Mouse (Mus musculus) cerebellum, adult 2 months (tissue): ENCODE data around the gene Bank1. TPM values are rescaled to one million over a fixed set of nuclear protein-coding genes. Genes with fewer than 3 reads are reported as not detected.

ENCODE experiments used
- DNase-seq, 2 experiments: peaks; one replicate each; pipeline ENCODE4 v3.0.0; 2021
- H3K27ac ChIP-seq: fragments of 200-500 bp; 2 replicates; pipeline ENCODE4 v1.5.1; 2012; ENCODE audit warnings: low read length, control low read depth, inconsistent platforms; ENCODE audit not compliant: insufficient read depth
- H3K27me3 ChIP-seq: fragments of 200-500 bp; 2 replicates; pipeline ENCODE4 v1.6.1; 2012; ENCODE audit warnings: inconsistent platforms, mild to moderate bottlenecking, low read length, moderate library complexity; ENCODE audit not compliant: control insufficient read depth, insufficient read depth
- H3K4me1 ChIP-seq: fragments of 200-500 bp; 2 replicates; pipeline ENCODE4 v1.6.1; 2011; ENCODE audit warnings: low read length; ENCODE audit not compliant: control insufficient read depth, insufficient read depth
- H3K4me3 ChIP-seq: fragments of 200-500 bp; replicated peaks from 2 replicates; pipeline ENCODE3; 2011; ENCODE audit warnings: mild to moderate bottlenecking, low read depth, low read length, control low read depth; ENCODE audit not compliant: insufficient read depth
- CTCF ChIP-seq: fragments of 200-500 bp; IDR thresholded peaks from 2 replicates; pipeline ENCODE4 v1.5.1; 2011; ENCODE audit warnings: low read depth, mild to moderate bottlenecking, control low read depth, low read length, moderate library complexity, borderline replicate concordance; ENCODE audit not compliant: insufficient read depth
- POLR2A ChIP-seq: fragments of 200-500 bp; IDR thresholded peaks from 2 replicates; pipeline ENCODE4 v1.6.1; 2011; ENCODE audit warnings: low read length, control low read depth, borderline replicate concordance; ENCODE audit not compliant: insufficient read depth
- WGBS: fragments of 180-500 bp; shearing (Covaris S2); methylation state at CpG from one replicate; pipeline ENCODE4 v1.1.7; 2018; 5-methylcytosine and 5-hydroxymethylcytosine counted together
- polyA plus RNA-seq: library from polyadenylated mRNA; depleted of rRNA; stranded (reverse); fragments of >200 nt; gene quantifications from 2 replicates; pipeline ENCODE4 v1.2.3, GENCODE M21; 2012

The Bank1 gene
- polyA plus RNA-seq, 1 experiment = 0.25 TPM

GRCm38 (mm10) chr3:136050635-136051034 is 275.2 kb downstream of the Bank1 start:
- no peak for DNase-seq
- no peaks in the 10 kb centered on the region for H3K4me1 ChIP-seq
- TF ChIP-seq CTCF = no peak
- no peak for TF ChIP-seq POLR2A
- no peak overlapping the region for H3K4me3 ChIP-seq
- 89% methylated on average over 3 of the region's 3 CpGs for WGBS
- no peaks in the 10 kb centered on the region for H3K27me3 ChIP-seq
- H3K27ac ChIP-seq = no peak overlapping the region

GRCm38 (mm10) chr3:136050215-136050614 is 275.7 kb downstream of the Bank1 start:
- DNase-seq = no peak
- Histone ChIP-seq H3K4me1 (no peaks in the 10 kb centered on the region), H3K27me3 (no peaks in the 10 kb centered on the region), H3K27ac (no peak overlapping the region), H3K4me3 (no peak overlapping the region)
- WGBS = 95% methylated on average over 6 of the region's 6 CpGs
- TF ChIP-seq CTCF (no peak), POLR2A (no peak)

- H3K4me3 ChIP-seq = no peak overlapping the region
- DNase-seq = no peak
- no peaks in the 10 kb centered on the region for H3K27me3 ChIP-seq
- no peak overlapping the region for H3K27ac ChIP-seq
- H3K4me1 ChIP-seq = no peaks in the 10 kb centered on the region
- TF ChIP-seq POLR2A (no peak), CTCF (no peak)
- 87% methylated on average over 4 of the region's 4 CpGs for WGBS
These were observed 277.8 kb downstream of the Bank1 start for GRCm38 (mm10) chr3:136048026-136048425.

GRCm38 (mm10) chr3:136045381-136045780 is 280.5 kb downstream of the Bank1 start:
- Histone ChIP-seq H3K27ac (no peak overlapping the region), H3K4me3 (no peak overlapping the region), H3K4me1 (no peaks in the 10 kb centered on the region), H3K27me3 (no peaks in the 10 kb centered on the region)
- WGBS = 93% methylated on average over 2 of the region's 2 CpGs
- TF ChIP-seq POLR2A (no peak), CTCF (no peak)
- DNase-seq = no peak

- 93% methylated on average over 2 of the region's 2 CpGs for WGBS
- TF ChIP-seq CTCF = no peak
- TF ChIP-seq POLR2A = no peak
- no peak overlapping the region for H3K4me3 ChIP-seq
- H3K27ac ChIP-seq = no peak overlapping the region
- H3K4me1 ChIP-seq = no peaks in the 10 kb centered on the region
- no peak for DNase-seq
- H3K27me3 ChIP-seq = no peaks in the 10 kb centered on the region
These were observed 285.8 kb downstream of the Bank1 start for GRCm38 (mm10) chr3:136040041-136040440.

GRCm38 (mm10) chr3:136039446-136039845 is 286.4 kb downstream of the Bank1 start:
- DNase-seq = no peak
- 92% methylated on average over 6 of the region's 6 CpGs for whole genome bisulfite sequencing

GRCm38 (mm10) chr3:136037254-136037653 is 288.6 kb downstream of the Bank1 start:
- Histone ChIP-seq H3K27ac (no peak overlapping the region), H3K4me3 (no peak overlapping the region), H3K27me3 (no peaks in the 10 kb centered on the region), H3K4me1 (no peaks in the 10 kb centered on the region)
- WGBS = 61% methylated on average over 3 of the region's 3 CpGs
- DNase-seq = no peak
- no peak for TF ChIP-seq CTCF
- TF ChIP-seq POLR2A = no peak

More at GRCm38 (mm10) chr3:136039446-136039845, 286.4 kb downstream of the Bank1 start:
- Histone ChIP-seq H3K4me3 (no peak overlapping the region), H3K4me1 (no peaks in the 10 kb centered on the region), H3K27ac (no peak overlapping the region), H3K27me3 (no peaks in the 10 kb centered on the region)
- TF ChIP-seq POLR2A (no peak), CTCF (no peak)

- whole genome bisulfite sequencing = 64% methylated on average over 1 of the region's 1 CpGs
- Histone ChIP-seq H3K4me1 (no peaks in the 10 kb centered on the region), H3K27me3 (no peaks in the 10 kb centered on the region), H3K27ac (no peak overlapping the region), H3K4me3 (no peak overlapping the region)
- no peak for TF ChIP-seq CTCF
- TF ChIP-seq POLR2A = no peak
- DNase-seq = no peak
These were observed 290.1 kb downstream of the Bank1 start for GRCm38 (mm10) chr3:136035784-136036183.

GRCm38 (mm10) chr3:136024876-136025275 is 301.0 kb downstream of the Bank1 start:
- Histone ChIP-seq H3K4me1 (no peaks in the 10 kb centered on the region), H3K27ac (no peak overlapping the region), H3K4me3 (no peak overlapping the region), H3K27me3 (no peaks in the 10 kb centered on the region)
- WGBS = 90% methylated on average over 2 of the region's 2 CpGs
- no peak for DNase-seq
- TF ChIP-seq POLR2A (no peak), CTCF (no peak)
